Mouse (Mus musculus): ENCODE results near the gene Arhgef28.

The Arhgef28 gene

DNA sequence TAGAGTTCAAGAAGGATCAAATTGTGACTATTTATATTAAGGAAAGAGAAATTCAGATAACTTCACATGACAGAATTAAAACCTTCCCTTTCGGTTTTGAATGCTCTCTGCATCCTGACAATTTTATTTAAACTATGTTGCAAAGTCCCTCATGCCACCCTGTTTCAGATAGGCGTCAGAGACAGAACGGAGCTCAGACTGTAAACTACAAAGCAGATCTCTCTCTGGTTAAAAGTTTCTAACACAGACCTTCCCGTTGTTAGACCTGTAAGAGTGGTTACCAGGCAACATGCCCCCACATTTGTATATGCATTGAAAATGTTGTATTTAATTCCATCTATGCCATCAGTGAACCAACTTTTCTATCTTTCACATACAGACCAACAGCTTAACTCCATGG lies 246.1 kb downstream of the Arhgef28 start:
- 29% methylated on average over 4 of the region's 4 CpGs for WGBS

- WGBS = 10% methylated on average over 7 of the region's 7 CpGs
Measured at GRCm38 (mm10) chr13:97959394-97959888, 246.8 kb downstream of the Arhgef28 start.

GRCm38 (mm10) chr13:97955759-97956158 lies 250.5 kb downstream of the Arhgef28 start:
- 59% methylated on average over 9 of the region's 9 CpGs for WGBS

GRCm38 (mm10) chr13:97954956-97955496 lies 251.2 kb downstream of the Arhgef28 start:
- 44% methylated on average over 7 of the region's 7 CpGs for WGBS

DNA sequence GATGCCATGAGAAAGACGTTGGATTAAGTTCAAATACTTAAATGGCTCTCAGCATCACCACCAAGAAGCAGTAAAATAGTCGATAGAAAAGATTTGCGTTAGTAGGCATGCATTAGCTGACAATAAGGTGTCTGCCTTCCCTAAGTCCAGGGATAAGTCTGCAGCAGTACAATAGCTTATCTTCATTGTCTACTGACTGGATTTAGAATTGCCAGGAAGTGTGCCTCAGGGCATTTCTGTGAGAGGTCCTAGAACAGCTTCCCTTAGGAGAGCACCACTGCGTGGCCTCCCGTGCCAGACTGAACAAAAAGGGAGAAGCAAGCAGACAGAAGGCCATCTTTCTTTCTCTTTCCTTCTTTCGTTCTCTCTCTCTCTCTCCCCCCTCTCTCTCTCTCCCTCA lies 252.2 kb downstream of the Arhgef28 start:
- 49% methylated on average over 6 of the region's 6 CpGs for WGBS

GRCm38 (mm10) chr13:97953526-97953925 lies 252.7 kb downstream of the Arhgef28 start:
- 73% methylated on average over 19 of the region's 19 CpGs for WGBS

- 60% methylated on average over 6 of the region's 6 CpGs for WGBS
Measured at GRCm38 (mm10) chr13:97948856-97949255, 257.4 kb downstream of the Arhgef28 start.

DNA sequence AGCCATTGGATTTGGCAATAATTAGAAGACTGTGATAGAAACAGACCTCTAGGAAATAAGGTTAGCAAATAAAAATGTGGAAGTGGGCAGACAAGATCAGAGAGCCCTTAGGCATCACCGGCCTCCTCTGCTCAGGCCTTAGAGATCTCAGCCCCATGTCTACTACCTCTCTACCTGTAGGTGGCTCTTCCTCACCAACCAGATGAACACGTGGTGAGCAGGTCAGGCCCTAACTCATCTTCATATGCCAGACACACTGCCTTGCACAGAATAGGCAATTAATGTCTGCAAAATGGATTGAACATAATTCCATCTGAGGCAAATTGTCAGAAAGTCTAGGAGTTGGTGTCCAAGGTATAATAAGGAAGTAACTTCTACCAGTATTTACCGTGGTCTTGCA lies 258.6 kb downstream of the Arhgef28 start:
- WGBS = 66% methylated on average over 3 of the region's 3 CpGs

GRCm38 (mm10) chr13:97946422-97946821 lies 259.8 kb downstream of the Arhgef28 start:
- 91% methylated on average over 7 of the region's 7 CpGs for WGBS

- 77% methylated on average over 13 of the region's 13 CpGs for WGBS
Measured at GRCm38 (mm10) chr13:97941909-97942680, 264.1 kb downstream of the Arhgef28 start.

- 57% methylated on average over 6 of the region's 6 CpGs for WGBS
Measured at GRCm38 (mm10) chr13:97941099-97941498, 265.1 kb downstream of the Arhgef28 start.

GRCm38 (mm10) chr13:97939433-97940160 lies 266.6 kb downstream of the Arhgef28 start:
- 57% methylated on average over 15 of the region's 15 CpGs for WGBS

GRCm38 (mm10) chr13:97938596-97939297 lies 267.5 kb downstream of the Arhgef28 start:
- 26% methylated on average over 18 of the region's 18 CpGs for WGBS

DNA sequence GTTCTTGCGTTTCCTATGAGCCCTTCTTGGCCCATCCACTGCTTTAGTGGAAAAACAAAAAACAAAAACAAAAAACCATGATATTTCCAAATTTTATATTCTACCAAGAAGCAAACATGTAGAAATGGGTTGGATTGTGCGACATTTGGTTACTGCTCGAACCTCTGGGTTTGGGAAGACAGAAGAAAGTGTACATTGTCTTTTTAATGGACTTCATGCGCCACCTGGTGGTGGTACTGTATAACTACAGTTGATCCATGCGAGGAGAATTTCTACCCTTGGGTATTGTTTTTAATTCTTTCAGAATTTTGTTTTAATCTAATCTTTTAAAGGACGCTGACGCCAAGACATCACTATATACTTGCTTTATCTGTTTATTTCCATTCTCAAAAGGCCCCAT lies 268.3 kb downstream of the Arhgef28 start:
- 14% methylated on average over 7 of the region's 7 CpGs for WGBS

DNA sequence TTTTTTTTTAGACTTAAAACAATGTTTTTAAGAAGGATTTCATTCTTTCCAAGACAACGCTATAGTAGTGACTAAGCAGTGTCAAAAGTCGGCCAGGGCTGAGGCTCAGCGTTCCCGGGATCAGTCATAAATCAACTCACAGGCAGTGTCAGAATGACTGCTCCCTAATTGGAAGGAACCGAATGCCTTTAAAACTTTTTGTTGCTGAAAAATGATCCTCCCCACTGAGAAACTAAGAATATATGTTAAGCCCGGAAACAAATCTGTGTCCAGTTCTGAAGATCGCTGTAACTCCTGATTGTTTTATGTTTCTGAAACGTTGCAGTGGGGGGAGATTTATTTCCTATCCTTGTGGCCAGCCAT lies 278.1 kb downstream of the Arhgef28 start:
- 58% methylated on average over 8 of the region's 8 CpGs for WGBS

GRCm38 (mm10) chr13:97927376-97928134 lies 278.7 kb downstream of the Arhgef28 start:
- WGBS = 73% methylated on average over 14 of the region's 14 CpGs

DNA sequence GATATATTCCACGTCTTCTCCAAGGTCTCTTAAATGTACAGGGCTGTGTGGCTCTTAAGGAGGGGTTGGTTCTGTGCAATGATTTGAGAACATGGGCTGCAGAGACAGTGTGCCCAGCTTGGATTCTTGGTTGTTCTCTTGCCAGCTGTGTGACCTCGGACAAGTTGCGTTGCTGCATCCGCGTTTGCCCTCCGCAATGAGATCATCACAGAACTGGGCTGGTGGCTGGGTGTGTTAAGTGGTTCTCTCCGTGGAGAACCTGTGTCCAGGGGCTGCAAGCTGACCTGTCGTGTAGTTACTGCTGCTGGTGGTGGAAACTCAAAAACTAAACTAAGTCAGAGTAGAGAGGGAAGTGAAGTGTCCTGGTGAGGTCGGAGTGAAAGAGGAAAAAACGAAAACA lies 279.9 kb downstream of the Arhgef28 start:
- WGBS = 87% methylated on average over 10 of the region's 10 CpGs

- WGBS = 62% methylated on average over 5 of the region's 5 CpGs
Measured at GRCm38 (mm10) chr13:97923009-97923408, 283.2 kb downstream of the Arhgef28 start.

GRCm38 (mm10) chr13:97919590-97919989 lies 286.6 kb downstream of the Arhgef28 start:
- 36% methylated on average over 8 of the region's 8 CpGs for WGBS

DNA sequence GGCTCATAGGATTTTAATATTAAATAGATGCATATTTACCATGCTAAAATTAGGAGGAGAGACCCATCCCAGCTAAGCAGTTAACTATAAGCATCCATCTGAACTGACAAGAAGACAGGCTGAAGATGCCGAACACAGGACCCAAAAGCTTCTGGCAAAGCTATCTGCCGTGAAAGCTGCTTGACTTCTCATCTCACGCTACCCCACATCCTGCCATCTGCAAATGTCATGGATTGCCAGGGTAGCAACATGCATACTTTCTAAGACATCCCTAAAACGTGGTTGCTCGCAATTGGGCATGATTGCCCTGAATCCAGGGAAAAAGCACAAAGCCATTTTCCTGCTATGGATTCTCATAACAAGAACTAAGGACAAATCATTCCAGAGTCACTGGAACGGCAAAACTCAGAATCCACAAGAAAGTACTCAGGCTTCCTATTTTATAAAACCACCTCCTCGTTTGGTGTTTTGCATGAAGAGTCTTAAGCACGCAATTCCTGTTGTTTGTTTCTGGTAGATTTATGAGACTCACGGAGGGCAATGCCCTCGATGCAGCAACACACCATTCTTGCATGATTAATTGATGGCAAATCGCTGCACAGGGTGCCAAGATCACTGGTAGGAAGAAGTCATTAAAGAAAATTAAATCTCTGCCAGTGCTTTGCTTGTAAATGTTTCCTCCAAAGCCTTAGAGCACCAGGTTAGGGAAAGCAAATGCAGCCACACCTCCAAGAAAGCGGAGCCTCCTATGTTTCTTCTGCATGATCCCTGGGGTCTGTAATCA lies 287.9 kb downstream of the Arhgef28 start:
- WGBS = 45% methylated on average over 12 of the region's 12 CpGs

DNA sequence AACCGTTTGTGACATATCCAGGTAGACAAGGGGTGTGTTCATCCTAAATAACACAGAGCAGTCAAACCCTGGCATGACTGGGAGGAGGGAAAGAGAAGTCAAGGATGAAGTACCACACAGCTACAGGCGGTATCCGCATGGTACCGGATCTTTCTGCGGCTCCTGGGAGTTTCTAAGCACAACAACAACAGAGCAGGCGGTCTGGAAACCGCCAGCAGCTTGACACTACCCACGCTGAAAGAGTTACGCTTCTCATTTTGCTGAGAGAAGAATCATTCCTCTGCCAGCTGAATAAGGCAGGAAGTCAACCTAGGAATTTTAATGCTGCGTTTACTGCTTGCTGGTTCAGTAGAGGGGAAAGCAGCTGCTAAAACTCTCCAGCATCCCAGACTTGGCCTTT lies 295.2 kb downstream of the Arhgef28 start:
- 12% methylated on average over 10 of the region's 10 CpGs for WGBS

Measured in cerebral cortex, adult 2 months (tissue).